Mouse (Mus musculus): ENCODE measurements around the gene Tmem26. TPM values are rescaled to one million over a fixed set of nuclear protein-coding genes. Genes with fewer than 3 reads are reported as not detected.

Tmem26 gene
- polyA plus RNA-seq (2014; fragmentation: Nextera tagmentation; extraction: Ambion mirVana) = 6.5 and 7.0 TPM in 2 replicates

GRCm38 (mm10) chr10:68723568-68724360 is at the start of gene Tmem26:
Gene Tmem26, plus strand, starts transcription at chr10:68723646.
- H3K36me3 ChIP-seq (ENCODE audit: control insufficient read depth, insufficient read depth, low read length) = no peaks in the 10 kb centered on the region
- H3K27me3 ChIP-seq (ENCODE audit: control insufficient read depth, insufficient read depth, low read length) = no peaks in the 10 kb centered on the region
- peak within 1 kb of the TSS; percentile 50; the same call in 1 of the 2 replicates for H3K9ac ChIP-seq (ENCODE audit: low read length)
- H3K4me1 ChIP-seq (replicated peaks; ENCODE audit: control insufficient read depth, insufficient read depth, low read length) = 0 out of 2 replicates have a peak, but pooled peaks cover 4% of the 10 kb centered on the region
- ATAC-seq (replicated peaks; ENCODE audit: low FRiP score) = peak; percentile 81
- no peaks in the 10 kb centered on the region for H3K9me3 ChIP-seq (ENCODE audit: control insufficient read depth, low read length)
- peak within 1 kb of the TSS; percentile 88 for H3K4me2 ChIP-seq (ENCODE audit: low read depth, low read length, severe bottlenecking)
- H3K27ac ChIP-seq (ENCODE audit: low read depth, low read length) = no peak within 1 kb of the TSS
- DNase-seq (ENCODE audit: low spot score) = peak; percentile 70
- WGBS = under 1% methylated on average over 32 of the region's 32 CpGs
- H3K4me3 ChIP-seq (ENCODE audit: low read depth, low read length) = peak within 1 kb of the TSS; percentile 44

GRCm38 (mm10) chr10:68678678-68679077 is 44.8 kb upstream of the Tmem26 start:
- H3K36me3 ChIP-seq (ENCODE audit: control insufficient read depth, insufficient read depth, low read length) = no peaks in the 10 kb centered on the region
- 61% methylated on average over 4 of the region's 4 CpGs for WGBS
- DNase-seq (ENCODE audit: low spot score) = no peak
- no peak overlapping the region for H3K4me3 ChIP-seq (ENCODE audit: low read depth, low read length)
- H3K4me1 ChIP-seq (replicated peaks; ENCODE audit: control insufficient read depth, insufficient read depth, low read length) = no peaks in the 10 kb centered on the region
- H3K27me3 ChIP-seq (ENCODE audit: control insufficient read depth, insufficient read depth, low read length) = no peaks in the 10 kb centered on the region
- no peak overlapping the region for H3K27ac ChIP-seq (ENCODE audit: low read depth, low read length)
- H3K4me2 ChIP-seq (ENCODE audit: low read depth, low read length, severe bottlenecking) = no peak overlapping the region
- H3K9ac ChIP-seq (ENCODE audit: low read length) = no peak overlapping the region
- ATAC-seq (replicated peaks; ENCODE audit: low FRiP score) = no peak
- no peaks in the 10 kb centered on the region for H3K9me3 ChIP-seq (ENCODE audit: control insufficient read depth, low read length)

- H3K36me3 ChIP-seq (ENCODE audit: control insufficient read depth, insufficient read depth, low read length) = no peaks in the 10 kb centered on the region
- ATAC-seq (replicated peaks; ENCODE audit: low FRiP score) = no peak
- no peaks in the 10 kb centered on the region for H3K9me3 ChIP-seq (ENCODE audit: control insufficient read depth, low read length)
- no peak overlapping the region for H3K4me3 ChIP-seq (ENCODE audit: low read depth, low read length)
- H3K4me1 ChIP-seq (replicated peaks; ENCODE audit: control insufficient read depth, insufficient read depth, low read length) = no peaks in the 10 kb centered on the region
- WGBS = 82% methylated on average over 4 of the region's 4 CpGs
- no peak for DNase-seq (ENCODE audit: low spot score)
- H3K27ac ChIP-seq (ENCODE audit: low read depth, low read length) = no peak overlapping the region
- H3K9ac ChIP-seq (ENCODE audit: low read length) = no peak overlapping the region
- no peak overlapping the region for H3K4me2 ChIP-seq (ENCODE audit: low read depth, low read length, severe bottlenecking)
- H3K27me3 ChIP-seq (ENCODE audit: control insufficient read depth, insufficient read depth, low read length) = no peaks in the 10 kb centered on the region
Observed at GRCm38 (mm10) chr10:68681233-68681632, 42.2 kb upstream of the Tmem26 start.

- H3K9me3 ChIP-seq (ENCODE audit: control insufficient read depth, low read length) = no peaks in the 10 kb centered on the region
- ATAC-seq (replicated peaks; ENCODE audit: low FRiP score) (no peak), DNase-seq (ENCODE audit: low spot score) (no peak)
- H3K4me1 ChIP-seq (replicated peaks; ENCODE audit: control insufficient read depth, insufficient read depth, low read length) = no peaks in the 10 kb centered on the region
- H3K4me2 ChIP-seq (ENCODE audit: low read depth, low read length, severe bottlenecking) = no peak overlapping the region
- H3K4me3 ChIP-seq (ENCODE audit: low read depth, low read length) = no peak overlapping the region
- no peak overlapping the region for H3K27ac ChIP-seq (ENCODE audit: low read depth, low read length)
- no peaks in the 10 kb centered on the region for H3K36me3 ChIP-seq (ENCODE audit: control insufficient read depth, insufficient read depth, low read length)
- no peaks in the 10 kb centered on the region for H3K27me3 ChIP-seq (ENCODE audit: control insufficient read depth, insufficient read depth, low read length)
- no peak overlapping the region for H3K9ac ChIP-seq (ENCODE audit: low read length)
Observed at GRCm38 (mm10) chr10:68685510-68685909, 37.9 kb upstream of the Tmem26 start.

GRCm38 (mm10) chr10:68691116-68691515 is 32.3 kb upstream of the Tmem26 start:
- H3K27ac ChIP-seq (ENCODE audit: low read depth, low read length) = no peak overlapping the region
- no peak overlapping the region for H3K4me3 ChIP-seq (ENCODE audit: low read depth, low read length)
- ATAC-seq (replicated peaks; ENCODE audit: low FRiP score) (no peak), DNase-seq (ENCODE audit: low spot score) (no peak)
- no peaks in the 10 kb centered on the region for H3K9me3 ChIP-seq (ENCODE audit: control insufficient read depth, low read length)
- H3K9ac ChIP-seq (ENCODE audit: low read length) = no peak overlapping the region
- no peak overlapping the region for H3K4me2 ChIP-seq (ENCODE audit: low read depth, low read length, severe bottlenecking)
- 84% methylated on average over 7 of the region's 7 CpGs for WGBS
- no peaks in the 10 kb centered on the region for H3K36me3 ChIP-seq (ENCODE audit: control insufficient read depth, insufficient read depth, low read length)
- no peaks in the 10 kb centered on the region for H3K4me1 ChIP-seq (replicated peaks; ENCODE audit: control insufficient read depth, insufficient read depth, low read length)
- H3K27me3 ChIP-seq (ENCODE audit: control insufficient read depth, insufficient read depth, low read length) = no peaks in the 10 kb centered on the region

- Histone ChIP-seq H3K9me3 (ENCODE audit: control insufficient read depth, low read length) (no peaks in the 10 kb centered on the region), H3K9ac (ENCODE audit: low read length) (no peak overlapping the region)
- ATAC-seq (replicated peaks; ENCODE audit: low FRiP score) = no peak
Observed at GRCm38 (mm10) chr10:68692401-68692800, 31.0 kb upstream of the Tmem26 start.

GRCm38 (mm10) chr10:68695760-68696336 is 27.6 kb upstream of the Tmem26 start:
- no peaks in the 10 kb centered on the region for H3K36me3 ChIP-seq (ENCODE audit: control insufficient read depth, insufficient read depth, low read length)
- no peaks in the 10 kb centered on the region for H3K4me1 ChIP-seq (replicated peaks; ENCODE audit: control insufficient read depth, insufficient read depth, low read length)
- H3K27me3 ChIP-seq (ENCODE audit: control insufficient read depth, insufficient read depth, low read length) = no peaks in the 10 kb centered on the region
- no peak overlapping the region for H3K27ac ChIP-seq (ENCODE audit: low read depth, low read length)
- H3K4me2 ChIP-seq (ENCODE audit: low read depth, low read length, severe bottlenecking) = no peak overlapping the region
- no peak for DNase-seq (ENCODE audit: low spot score)
- H3K9ac ChIP-seq (ENCODE audit: low read length) = no peak overlapping the region
- ATAC-seq (replicated peaks; ENCODE audit: low FRiP score) = no peak
- no peaks in the 10 kb centered on the region for H3K9me3 ChIP-seq (ENCODE audit: control insufficient read depth, low read length)
- H3K4me3 ChIP-seq (ENCODE audit: low read depth, low read length) = no peak overlapping the region

More at GRCm38 (mm10) chr10:68692401-68692800, 31.0 kb upstream of the Tmem26 start:
- H3K27ac ChIP-seq (ENCODE audit: low read depth, low read length) = no peak overlapping the region
- no peak for DNase-seq (ENCODE audit: low spot score)
- no peak overlapping the region for H3K4me3 ChIP-seq (ENCODE audit: low read depth, low read length)
- WGBS = 93% methylated on average over 1 of the region's 1 CpGs
- no peak overlapping the region for H3K4me2 ChIP-seq (ENCODE audit: low read depth, low read length, severe bottlenecking)
- H3K27me3 ChIP-seq (ENCODE audit: control insufficient read depth, insufficient read depth, low read length) = no peaks in the 10 kb centered on the region
- no peaks in the 10 kb centered on the region for H3K4me1 ChIP-seq (replicated peaks; ENCODE audit: control insufficient read depth, insufficient read depth, low read length)
- H3K36me3 ChIP-seq (ENCODE audit: control insufficient read depth, insufficient read depth, low read length) = no peaks in the 10 kb centered on the region

GRCm38 (mm10) chr10:68704268-68704667 is 19.2 kb upstream of the Tmem26 start:
- DNase-seq (ENCODE audit: low spot score) (no peak), ATAC-seq (replicated peaks; ENCODE audit: low FRiP score) (no peak)
- Histone ChIP-seq H3K36me3 (ENCODE audit: control insufficient read depth, insufficient read depth, low read length) (no peaks in the 10 kb centered on the region), H3K4me2 (ENCODE audit: low read depth, low read length, severe bottlenecking) (no peak overlapping the region), H3K4me3 (ENCODE audit: low read depth, low read length) (no peak overlapping the region), H3K27me3 (ENCODE audit: control insufficient read depth, insufficient read depth, low read length) (no peaks in the 10 kb centered on the region), H3K9ac (ENCODE audit: low read length) (no peak overlapping the region), H3K9me3 (ENCODE audit: control insufficient read depth, low read length) (no peaks in the 10 kb centered on the region), H3K4me1 (replicated peaks; ENCODE audit: control insufficient read depth, insufficient read depth, low read length) (no peaks in the 10 kb centered on the region), H3K27ac (ENCODE audit: low read depth, low read length) (no peak overlapping the region)
- 81% methylated on average over 2 of the region's 2 CpGs for WGBS

All from forebrain, embryonic 11.5 days (tissue).